7 mouse cellular contexts compared by ENCODE assay signal in the genomic region with DNA sequence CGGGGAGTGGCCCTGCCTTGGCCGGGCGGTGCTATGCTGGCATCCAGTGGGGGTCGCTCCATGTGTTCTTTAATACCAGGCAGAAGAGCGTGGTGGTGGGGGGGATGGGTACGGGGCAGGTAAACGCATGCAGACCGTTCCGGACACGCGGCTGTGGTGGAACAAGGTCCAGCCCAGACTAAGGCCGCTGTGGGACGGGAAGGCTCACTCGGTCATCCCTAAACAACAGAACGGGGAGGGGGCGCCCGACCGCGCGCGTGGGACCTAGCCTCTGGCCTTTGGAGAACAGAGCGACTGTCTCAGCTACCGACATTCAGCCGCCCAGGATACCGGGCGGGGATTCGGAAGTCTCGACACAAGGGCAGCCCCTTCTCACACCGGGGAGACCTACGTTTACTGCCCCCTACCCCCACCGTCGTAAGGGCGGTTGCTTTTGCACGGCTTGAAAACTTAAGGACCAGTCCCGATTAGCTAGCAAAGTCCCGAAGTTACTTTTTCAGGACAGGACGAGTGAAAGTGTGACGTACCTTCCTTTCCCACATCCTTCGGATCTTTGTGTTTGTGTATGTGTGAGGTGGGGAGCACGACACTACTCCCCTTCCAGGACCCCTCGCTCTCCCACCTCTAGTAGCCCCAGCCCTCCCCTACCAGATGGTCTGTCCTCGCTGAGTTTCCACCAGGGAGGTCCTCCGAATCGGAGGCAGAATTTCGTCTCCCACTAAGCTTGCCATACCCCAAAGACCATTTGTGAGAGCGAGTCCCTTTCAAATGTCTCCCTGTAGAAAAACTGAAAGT. TPM values are rescaled to one million over a fixed set of nuclear protein-coding genes. Genes with fewer than 3 reads are reported as not detected.
DNase-seq lines count a peak whose midpoint lies in the region; ATAC-seq and TF ChIP-seq lines count a peak whose summit lies in the region.

No protein-coding gene starts in this region.

- peaks cover 0 to 8% of the 10 kb centered on the region in 2 experiments; a peak in 2 of 4 replicates for H3K4me1 ChIP-seq in CH12.LX (ENCODE audit: control insufficient read depth in 1 of 2, insufficient read depth in 2 of 2)
- H3K4me1 ChIP-seq in embryonic facial prominence, embryonic 11.5 days (ENCODE audit: control insufficient read depth, insufficient read depth, low read length): no peaks in the 10 kb centered on the region
- H3K4me1 ChIP-seq in heart, embryonic 12.5 days (replicated peaks): no peaks in the 10 kb centered on the region
- H3K4me1 ChIP-seq in kidney, postnatal 0 days (replicated peaks; ENCODE audit: insufficient read depth, low read length): no peaks in the 10 kb centered on the region
- no peaks in the 10 kb centered on the region for H3K4me1 ChIP-seq in lung, postnatal 0 days (ENCODE audit: insufficient read depth, low read depth, low read length)

- H3K79me2 ChIP-seq in CH12.LX (replicated peaks; ENCODE audit: control insufficient read depth, extremely low read depth, insufficient read depth, poor library complexity, severe bottlenecking): peaks cover 46% of the 10 kb centered on the region

- TF ChIP-seq POLR2A in CH12.LX (IDR thresholded peaks at IDR 0.05; ENCODE audit: low read depth, low read length): peak; percentile 64; the same call in 1 of the 2 replicates

- H3K9ac ChIP-seq in CH12.LX (ENCODE audit: insufficient read depth, low read depth): peak overlapping the region; percentile 95
- peak overlapping the region; percentile 56 for H3K9ac ChIP-seq in embryonic facial prominence, embryonic 11.5 days (replicated peaks; ENCODE audit: low read length)
- H3K9ac ChIP-seq in heart, embryonic 12.5 days: peak overlapping the region; percentile 90
- peak overlapping the region; percentile 63 for H3K9ac ChIP-seq in kidney, postnatal 0 days (ENCODE audit: low read depth, low read length)
- peak overlapping the region; percentile 43 for H3K9ac ChIP-seq in lung, postnatal 0 days (replicated peaks; ENCODE audit: low read depth)

- H3K4me3 ChIP-seq in CH12.LX (replicated peaks in 1 of 3; ENCODE audit: low read depth in 2 of 3, low read length in 2 of 3, poor library complexity in 1 of 3): peak overlapping the region; percentile 59 to 100 (median 71)
- H3K4me3 ChIP-seq in embryonic facial prominence, embryonic 11.5 days (ENCODE audit: low read depth, low read length): peak overlapping the region; percentile 46
- H3K4me3 ChIP-seq in heart, embryonic 12.5 days: peak overlapping the region; percentile 65
- peak overlapping the region; percentile 66 for H3K4me3 ChIP-seq in kidney, postnatal 0 days (replicated peaks; ENCODE audit: low read depth, low read length)
- H3K4me3 ChIP-seq in lung, postnatal 0 days (ENCODE audit: low read depth, low read length): peak overlapping the region; percentile 75

- peaks cover 2% of the 10 kb centered on the region for H3K9me3 ChIP-seq in CH12.LX (replicated peaks; ENCODE audit: low read length)
- H3K9me3 ChIP-seq in embryonic facial prominence, embryonic 11.5 days (replicated peaks; ENCODE audit: control insufficient read depth, low read length): no peaks in the 10 kb centered on the region
- H3K9me3 ChIP-seq in heart, embryonic 12.5 days (replicated peaks): no peaks in the 10 kb centered on the region
- H3K9me3 ChIP-seq in kidney, postnatal 0 days (replicated peaks; ENCODE audit: low read length): no peaks in the 10 kb centered on the region
- H3K9me3 ChIP-seq in lung, postnatal 0 days (ENCODE audit: low read length): no peaks in the 10 kb centered on the region

- DNase-seq in CH12.LX (ENCODE audit: extremely low read depth) (peak; percentile 73), WW6 (ENCODE audit: low read depth, low spot score) (peak; percentile 47)
- peak; percentile 74 for DNase-seq in embryonic facial prominence, embryonic 11.5 days (ENCODE audit: low spot score)
- DNase-seq in kidney, postnatal 0 days (ENCODE audit: low spot score): peak; percentile 62
- DNase-seq in lung, postnatal 0 days (ENCODE audit: low spot score): peak; percentile 47
- peak; percentile 2 to 3 for DNase-seq in right cerebral cortex, postnatal 36 days (ENCODE audit: low spot score in 2 of 2)

- H3K27me3 ChIP-seq in CH12.LX (replicated peaks): no peaks in the 10 kb centered on the region
- no peaks in the 10 kb centered on the region for H3K27me3 ChIP-seq in embryonic facial prominence, embryonic 11.5 days (ENCODE audit: control insufficient read depth, insufficient read depth, low read length)
- H3K27me3 ChIP-seq in heart, embryonic 12.5 days (replicated peaks): no peaks in the 10 kb centered on the region
- H3K27me3 ChIP-seq in kidney, postnatal 0 days (ENCODE audit: insufficient read depth, low read length): no peaks in the 10 kb centered on the region
- H3K27me3 ChIP-seq in lung, postnatal 0 days (replicated peaks; ENCODE audit: insufficient read depth, low read length): no peaks in the 10 kb centered on the region

- in situ Hi-C loops in CH12.LX (cut with MboI; ENCODE audit: low pct_ligation_motif_present, low pct_unique_long_range_greater_than_20kb, low sequenced_read_pairs): loop anchor here (10.0 kb wide), 1 partner anchor 152 kb away; no protein-coding TSS in a partner anchor

- H3K4me2 ChIP-seq in CH12.LX (ENCODE audit: insufficient read depth, low read depth, poor library complexity, severe bottlenecking): peak overlapping the region; percentile 64; the same call in 1 of the 2 replicates
- H3K4me2 ChIP-seq in embryonic facial prominence, embryonic 11.5 days (ENCODE audit: low read depth, low read length): peak overlapping the region; percentile 95
- H3K4me2 ChIP-seq in heart, embryonic 12.5 days: peak overlapping the region; percentile 90
- H3K4me2 ChIP-seq in kidney, postnatal 0 days (ENCODE audit: low read length): peak overlapping the region; percentile 68
- H3K4me2 ChIP-seq in lung, postnatal 0 days (replicated peaks; ENCODE audit: low read depth, low read length): peak overlapping the region; percentile 98

- peak; percentile 68 for ATAC-seq in embryonic facial prominence, embryonic 11.5 days (replicated peaks; ENCODE audit: insufficient number of reproducible peaks, low FRiP score, low TSS enrichment, low read depth)
- ATAC-seq in heart, embryonic 12.5 days (ENCODE audit: insufficient number of reproducible peaks, low FRiP score): peak; percentile 74
- peak; percentile 68 for ATAC-seq in kidney, postnatal 0 days (replicated peaks; ENCODE audit: low FRiP score, low read depth)
- ATAC-seq in lung, postnatal 0 days: peak; percentile 34

- TF ChIP-seq EP300 in CH12.LX (IDR thresholded peaks at IDR 0.05; ENCODE audit: low read length): no peak
- no peak for TF ChIP-seq EP300 in lung, postnatal 0 days (IDR thresholded peaks at IDR 0.05)

- TF ChIP-seq CTCF in CH12.LX (conservative IDR thresholded peaks at IDR 0.05 in 1 of 2, IDR thresholded peaks at IDR 0.05 in 1 of 2; ENCODE audit: low read depth in 2 of 2, low read length in 2 of 2): peak in 1 of 2 experiments; percentile 46; a peak in 1 of 4 replicates
- TF ChIP-seq CTCF in kidney, postnatal 0 days (IDR thresholded peaks at IDR 0.05; ENCODE audit: low read depth): peak; percentile 41; the same call in 1 of the 2 replicates
- TF ChIP-seq CTCF in lung, postnatal 0 days (IDR thresholded peaks at IDR 0.05): peak; percentile 37

- WGBS in embryonic facial prominence, embryonic 11.5 days: under 1% methylated on average over 46 of the region's 46 CpGs
- under 1% methylated on average over 46 of the region's 46 CpGs for WGBS in heart, embryonic 12.5 days
- under 1% methylated on average over 46 of the region's 46 CpGs for WGBS in kidney, postnatal 0 days
- under 1% methylated on average over 46 of the region's 46 CpGs for WGBS in lung, postnatal 0 days

- H3K27ac ChIP-seq in CH12.LX (ENCODE audit: insufficient read depth, low read depth): peak overlapping the region; percentile 97
- H3K27ac ChIP-seq in embryonic facial prominence, embryonic 11.5 days (replicated peaks; ENCODE audit: low read depth, low read length): peak overlapping the region; percentile 75
- peak overlapping the region; percentile 88 for H3K27ac ChIP-seq in heart, embryonic 12.5 days (ENCODE audit: poor library complexity, severe bottlenecking)
- peak overlapping the region; percentile 60 for H3K27ac ChIP-seq in kidney, postnatal 0 days
- peak overlapping the region; percentile 79 for H3K27ac ChIP-seq in lung, postnatal 0 days (ENCODE audit: low read length)

- dilution Hi-C loops in CH12.LX (cut with MboI; ENCODE audit: extremely low pct_ligation_motif_present, extremely low pct_unique_long_range_greater_than_20kb, low sequenced_read_pairs): no loop called here

- H3K36me3 ChIP-seq in CH12.LX (replicated peaks in 1 of 2; ENCODE audit: control insufficient read depth in 1 of 2, insufficient read depth in 1 of 2, low read length in 1 of 2): peaks cover 2 to 6% of the 10 kb centered on the region in 2 experiments
- H3K36me3 ChIP-seq in embryonic facial prominence, embryonic 11.5 days (replicated peaks; ENCODE audit: control insufficient read depth, insufficient read depth, low read depth, low read length): no peaks in the 10 kb centered on the region
- H3K36me3 ChIP-seq in heart, embryonic 12.5 days: peaks cover 7% of the 10 kb centered on the region; the same call in 1 of the 2 replicates
- no peaks in the 10 kb centered on the region for H3K36me3 ChIP-seq in kidney, postnatal 0 days (ENCODE audit: insufficient read depth, low read length)
- no peaks in the 10 kb centered on the region for H3K36me3 ChIP-seq in lung, postnatal 0 days (ENCODE audit: insufficient read depth, low read length)

- peak; percentile 3 for TF ChIP-seq RAD21 in CH12.LX (IDR thresholded peaks at IDR 0.05; ENCODE audit: low read depth, low read length)

TF ChIP-seq in CH12.LX, 34 proteins besides CTCF, POLR2A, EP300 and RAD21 (continues in another document):
- TF ChIP-seq PAX5 (IDR thresholded peaks at IDR 0.05; ENCODE audit: low read length) (no peak), ETS1 (conservative IDR thresholded peaks at IDR 0.05; ENCODE audit: low read depth, low read length) (peak; percentile 24; the same call in 1 of the 2 replicates), TCF12 (IDR thresholded peaks at IDR 0.05; ENCODE audit: low read depth, low read length) (peak; percentile 55; the same call in 1 of the 2 replicates), ZNF384 (IDR thresholded peaks at IDR 0.05; ENCODE audit: low read depth, low read length) (no peak), ZMIZ1 (IDR thresholded peaks at IDR 0.05; ENCODE audit: low read depth, low read length) (peak; percentile 54), MXI1 (IDR thresholded peaks at IDR 0.05; ENCODE audit: low read depth, low read length) (peak; percentile 16), CHD2 (IDR thresholded peaks at IDR 0.05; ENCODE audit: low read length) (peak; percentile 85; the same call in 1 of the 2 replicates)

RNA-seq across cellular contexts. Expression of a gene that starts 1.7 kb away (rescaled TPM):
- total RNA-seq in CH12.LX (2012; rRNA removed) (141 and 171 TPM in 2 replicates), CH12.LX (2014; rRNA removed) (34.7 and 40.4 TPM in 2 replicates)
- 45.2 and 50.8 TPM in 2 replicates for polyA plus RNA-seq in CH12.LX (2012; ENCODE audit: insufficient read length, low read depth)
- polyA plus RNA-seq in embryonic facial prominence, embryonic 11.5 days (2014; fragmentation: Nextera tagmentation; extraction: Ambion mirVana): 17.2 and 21.2 TPM in 2 replicates
- polyA plus RNA-seq in heart, embryonic 12.5 days (2016; fragmentation: Nextera tagmentation; extraction: Ambion mirVana): 32.5 and 33.3 TPM in 2 replicates
- polyA plus RNA-seq in kidney, postnatal 0 days (2015; fragmentation: Nextera tagmentation; extraction: Ambion mirVana): 19.4 and 20.1 TPM in 2 replicates
- polyA plus RNA-seq in lung, postnatal 0 days (2015; fragmentation: Nextera tagmentation; extraction: Ambion mirVana): 19.7 and 27.7 TPM in 2 replicates

Comparison
In these comparisons a context has a peak if more than half of its experiments do, and no peak if none do; other contexts are left out.
1. Peak in every context shown above with its lines: DNase-seq, ATAC-seq, H3K4me3 ChIP-seq and H3K27ac ChIP-seq.
2. DNase-seq: peak in every context shown above with its lines; median percentile 74 in embryonic facial prominence, embryonic 11.5 days; 73 in CH12.LX; 62 in kidney, postnatal 0 days; 47 in WW6; 47 in lung, postnatal 0 days; 2 in right cerebral cortex, postnatal 36 days.
3. H3K9ac ChIP-seq: peak in every context shown above with its lines; median percentile 95 in CH12.LX; 90 in heart, embryonic 12.5 days; 63 in kidney, postnatal 0 days; 56 in embryonic facial prominence, embryonic 11.5 days; 43 in lung, postnatal 0 days.